Mouse (Mus musculus) skeletal muscle tissue, adult 2 months (tissue): ENCODE results near the gene Agpat3.

ENCODE experiments used
- DNase-seq: peaks from one replicate; pipeline ENCODE4 v3.0.0-alpha.2; 2012; ENCODE audit warnings: low read depth, low spot score

The Agpat3 gene

DNA sequence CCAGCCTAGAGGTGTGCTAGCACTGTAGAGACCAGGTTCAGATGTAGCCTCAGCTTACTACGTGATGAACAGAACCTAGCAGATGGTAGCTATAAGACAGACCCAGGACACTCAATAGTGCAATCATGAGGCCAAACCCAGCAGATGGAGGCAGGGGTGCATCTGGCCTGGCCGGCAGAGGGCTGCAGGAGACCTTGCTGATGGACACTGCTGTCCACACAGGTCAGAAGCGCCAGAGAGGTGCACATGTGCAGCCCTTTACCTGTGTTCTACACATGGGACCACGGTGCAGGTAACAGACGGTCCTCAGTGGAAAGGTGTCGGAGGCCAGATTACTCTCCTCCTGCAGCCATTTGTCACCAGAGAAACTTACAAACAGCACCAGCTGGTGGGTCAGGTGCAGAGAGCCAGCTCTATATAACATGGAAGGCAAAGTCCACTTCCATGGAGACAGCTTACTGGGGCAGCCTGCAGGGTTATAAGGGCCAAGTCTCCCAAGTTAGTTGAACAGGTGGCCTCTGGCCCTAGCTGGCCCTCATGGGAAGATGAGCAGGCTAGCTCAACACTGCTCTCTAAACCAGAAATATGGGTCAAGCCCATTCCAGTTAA lies 27.6 kb downstream of the Agpat3 start:
- no peak for DNase-seq

GRCm38 (mm10) chr10:78323214-78323880 lies 28.9 kb downstream of the Agpat3 start:
- no peak for DNase-seq

DNA sequence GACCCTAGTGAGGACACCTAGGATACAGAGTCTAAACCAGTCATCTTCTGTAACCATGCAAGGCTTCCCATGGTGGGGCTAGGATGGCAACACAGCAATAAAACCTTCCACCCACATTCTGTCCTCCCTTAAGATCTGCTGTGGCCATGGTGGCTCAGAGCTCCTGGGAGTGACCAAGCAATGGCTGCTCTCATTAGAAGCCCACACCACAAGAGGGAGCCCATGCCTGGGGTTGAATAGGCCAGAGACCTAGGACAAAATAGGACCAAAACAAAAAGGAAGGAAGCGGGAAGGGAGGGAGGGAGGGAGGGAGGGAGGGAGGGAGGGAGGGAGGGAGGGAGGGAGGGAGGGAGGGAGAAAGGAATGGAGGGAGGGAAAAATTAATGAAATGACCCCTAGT lies 29.5 kb downstream of the Agpat3 start:
- DNase-seq = no peak

DNA sequence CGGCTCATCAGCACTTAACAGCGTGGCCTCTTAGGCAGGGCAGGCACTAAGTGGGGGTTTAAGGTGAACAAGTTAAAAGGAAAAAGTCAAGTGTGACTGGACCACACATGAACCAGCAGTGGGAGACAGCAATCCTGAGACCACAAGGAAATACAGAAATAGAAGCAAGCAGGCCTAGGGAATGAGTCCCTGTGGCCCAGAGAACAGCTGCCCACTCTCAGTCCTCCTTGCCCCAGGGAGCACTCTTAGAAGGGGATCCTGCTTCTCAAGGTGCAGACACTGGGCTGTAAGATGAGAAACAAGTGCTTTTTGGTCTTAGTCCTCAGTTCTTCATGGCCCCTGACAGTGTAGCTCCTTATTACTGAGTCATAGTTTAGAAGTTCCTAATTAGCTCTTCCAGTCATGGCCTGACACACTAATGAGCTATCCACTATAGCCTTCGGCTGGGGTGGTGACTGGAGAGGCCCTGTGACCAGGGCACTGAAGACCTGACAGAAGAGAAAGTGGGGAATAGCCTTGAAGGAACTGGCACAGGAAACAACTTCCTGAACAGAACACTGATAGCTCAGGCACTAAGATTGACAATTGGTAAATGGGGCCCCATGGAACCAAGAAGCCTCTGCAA lies 31.0 kb downstream of the Agpat3 start:
- no peak for DNase-seq

GRCm38 (mm10) chr10:78320526-78320925 lies 31.8 kb downstream of the Agpat3 start:
- no peak for DNase-seq

DNA sequence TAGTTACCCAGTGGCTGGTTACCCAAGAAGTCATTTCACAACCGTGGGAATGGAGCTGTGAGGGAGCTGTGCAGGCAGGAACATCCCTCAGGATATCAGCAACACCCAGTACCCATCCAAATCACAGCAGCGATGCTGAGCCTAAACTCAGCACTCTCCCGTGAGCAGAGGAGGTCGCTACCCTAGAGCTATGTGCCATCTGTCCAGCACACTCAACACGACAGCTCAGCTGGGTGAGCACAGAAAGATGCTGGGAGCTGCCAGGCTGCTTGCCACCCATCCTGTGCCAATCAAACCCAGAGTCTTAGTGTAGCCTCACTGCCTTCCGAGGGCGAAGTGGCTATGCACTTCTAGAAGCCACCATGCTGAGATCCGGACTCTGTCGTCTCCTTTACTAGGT lies 32.3 kb downstream of the Agpat3 start:
- DNase-seq = no peak

- no peak for DNase-seq
Observed at GRCm38 (mm10) chr10:78317270-78317923, 34.9 kb downstream of the Agpat3 start.

DNA sequence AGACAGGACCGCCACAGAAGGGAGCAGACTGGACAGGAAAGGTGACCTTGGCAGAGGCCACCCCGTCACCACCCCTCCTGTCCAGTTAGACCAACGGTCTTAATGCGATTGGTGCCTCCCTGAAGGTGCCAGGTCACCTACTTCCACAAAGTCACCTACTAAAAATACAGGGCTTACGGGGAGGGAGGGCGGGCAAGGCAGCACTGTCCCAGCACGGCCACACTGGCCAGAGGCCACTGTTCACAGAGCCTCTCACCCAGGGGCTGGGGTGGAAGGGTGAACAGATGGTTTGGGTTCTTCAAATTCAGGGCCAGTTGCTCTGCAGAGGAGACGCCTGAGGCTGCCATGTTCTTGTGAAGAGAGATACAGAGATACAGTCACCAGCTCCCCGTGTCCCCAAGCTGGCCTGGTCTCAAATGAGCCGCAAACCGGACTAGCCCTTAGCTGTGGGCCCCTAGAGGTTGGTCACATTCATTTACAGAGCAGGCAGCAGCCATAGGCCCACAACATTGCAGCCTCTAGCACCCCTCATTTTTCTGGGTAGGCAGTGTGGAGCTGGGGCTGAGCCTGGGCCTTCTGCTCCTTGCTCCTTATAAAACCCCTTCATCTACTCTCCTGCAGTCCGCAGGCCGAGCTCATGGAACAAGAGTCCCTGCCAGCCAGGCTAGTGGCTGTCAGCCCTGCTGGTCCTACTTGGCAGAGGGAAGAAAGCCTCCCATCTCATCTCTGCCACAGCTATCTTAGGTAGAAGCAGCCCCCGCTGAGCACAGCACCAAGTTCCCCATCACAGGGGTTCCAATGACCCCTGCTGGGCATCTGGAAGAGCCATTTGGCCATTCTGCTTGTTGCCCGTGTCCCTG lies 35.8 kb downstream of the Agpat3 start:
- no peak for DNase-seq

- no peak for DNase-seq
Observed at GRCm38 (mm10) chr10:78315145-78315544, 37.1 kb downstream of the Agpat3 start.

- DNase-seq = no peak
Observed at GRCm38 (mm10) chr10:78311886-78312635, 40.2 kb downstream of the Agpat3 start.

DNA sequence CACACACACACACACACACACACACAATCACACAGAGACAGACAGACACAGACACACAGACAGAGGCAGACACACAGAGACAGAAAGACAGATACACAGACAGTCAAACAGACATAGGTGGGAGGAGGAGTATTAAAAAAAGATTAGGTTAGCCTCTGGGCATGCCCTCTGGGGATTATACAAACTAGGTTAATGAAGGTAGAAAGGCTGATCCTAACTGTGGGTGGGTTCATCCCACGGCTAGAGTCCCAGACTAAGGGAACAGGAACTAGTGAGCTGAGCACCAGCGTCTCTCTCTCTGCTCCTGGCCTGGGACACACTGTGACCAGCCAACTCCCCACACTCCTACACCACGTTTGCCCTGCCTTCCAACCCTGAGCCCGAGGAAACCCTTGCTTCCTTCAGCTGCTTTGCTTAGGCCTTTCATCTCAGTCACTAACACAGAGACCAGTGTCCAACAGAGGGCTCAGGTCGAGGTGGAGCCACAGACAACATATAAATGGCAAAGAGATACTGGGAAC lies 41.5 kb downstream of the Agpat3 start:
- no peak for DNase-seq

DNA sequence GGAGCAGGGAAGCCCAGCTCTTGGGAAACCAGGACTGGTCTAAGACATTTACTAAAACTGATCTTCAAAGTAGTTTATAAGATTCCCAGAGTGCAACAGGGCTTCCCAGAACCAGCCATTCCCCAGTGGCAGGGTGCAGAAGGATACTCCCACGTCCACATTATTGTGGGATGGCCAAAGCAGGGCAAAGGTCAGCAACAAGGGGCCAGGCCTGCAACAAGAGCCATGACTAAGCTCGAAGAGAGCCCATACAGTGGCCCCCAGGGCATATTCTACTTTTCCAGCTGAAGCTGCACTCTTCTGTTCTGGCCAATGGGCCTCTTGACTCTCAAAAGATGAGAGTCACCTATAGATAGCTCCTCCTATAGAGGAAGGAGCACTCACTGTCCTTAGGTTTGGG lies 43.7 kb downstream of the Agpat3 start:
- no peak for DNase-seq

DNA sequence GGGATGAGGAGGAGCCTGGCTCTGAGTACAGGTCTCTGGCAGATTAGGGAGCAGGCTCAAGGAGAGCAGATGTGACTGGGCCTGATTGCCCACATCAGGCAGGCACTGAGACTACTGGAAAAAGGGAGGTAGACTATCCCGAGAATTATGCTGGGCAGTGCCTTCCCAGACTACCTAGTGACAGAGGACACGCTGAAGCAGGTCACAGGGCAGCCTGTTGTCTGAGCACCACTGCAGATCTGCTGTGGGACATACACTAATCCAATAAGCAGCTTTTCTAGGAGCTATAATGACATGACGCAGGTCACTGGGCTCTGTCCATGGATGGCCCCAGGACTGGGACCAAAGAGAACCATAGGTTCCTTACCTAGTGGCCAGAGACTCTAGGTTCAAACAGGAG lies 44.9 kb downstream of the Agpat3 start:
- no peak for DNase-seq

GRCm38 (mm10) chr10:78306027-78306426 lies 46.3 kb downstream of the Agpat3 start:
- no peak for DNase-seq

GRCm38 (mm10) chr10:78304996-78305395 lies 47.3 kb downstream of the Agpat3 start:
- DNase-seq = no peak

GRCm38 (mm10) chr10:78303675-78304074 lies 48.6 kb downstream of the Agpat3 start:
- DNase-seq = no peak

DNA sequence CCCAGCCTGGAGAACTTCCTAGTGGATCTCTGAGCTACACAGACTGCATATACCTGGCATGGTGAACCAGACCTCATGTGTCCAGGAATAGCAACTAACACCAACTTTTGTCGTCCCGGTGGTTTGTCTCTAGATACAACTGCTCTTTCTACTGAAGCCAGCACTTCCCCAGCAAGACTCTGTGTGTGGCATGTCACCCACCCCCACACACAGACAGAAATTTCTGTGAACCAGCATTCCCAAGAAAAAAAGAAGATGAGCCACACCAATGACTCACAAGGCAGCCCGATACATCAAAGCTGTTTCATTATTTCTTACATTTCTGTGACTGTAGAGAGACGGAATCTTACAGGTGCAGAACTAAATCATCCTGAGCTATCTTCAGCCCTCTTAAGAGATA lies 52.2 kb downstream of the Agpat3 start:
- DNase-seq = no peak

GRCm38 (mm10) chr10:78298651-78299644 lies 53.3 kb downstream of the Agpat3 start:
- DNase-seq = no peak
